7 mouse cellular contexts compared by ENCODE assay signal in genomic region chr6:52168191-52169055, GRCm38 (mm10). TPM values are rescaled to one million over a fixed set of nuclear protein-coding genes. Genes with fewer than 3 reads are reported as not detected.
DNase-seq lines count a peak whose midpoint lies in the region; ATAC-seq lines count a peak whose summit lies in the region.

No protein-coding gene starts in this region.

- 7% methylated on average over 41 of the region's 42 CpGs for WGBS in kidney, embryonic 16.5 days
- WGBS in embryonic facial prominence, embryonic 11.5 days, result under 1% methylated on average over 42 of the region's 42 CpGs
- 2% methylated on average over 42 of the region's 42 CpGs for WGBS in hindbrain, embryonic 15.5 days

- peak overlapping the region; percentile 63 for H3K9ac ChIP-seq in kidney, embryonic 16.5 days (replicated peaks; ENCODE audit: low read length)
- H3K9ac ChIP-seq in embryonic facial prominence, embryonic 11.5 days (replicated peaks; ENCODE audit: low read length), result peak overlapping the region; percentile 62
- H3K9ac ChIP-seq in hindbrain, embryonic 15.5 days, result peak overlapping the region; percentile 68

- ATAC-seq in kidney, embryonic 16.5 days (ENCODE audit: low FRiP score, low TSS enrichment), result no peak
- ATAC-seq in embryonic facial prominence, embryonic 11.5 days (replicated peaks; ENCODE audit: insufficient number of reproducible peaks, low FRiP score, low TSS enrichment, low read depth), result no peak
- ATAC-seq in hindbrain, embryonic 15.5 days (ENCODE audit: low FRiP score, low read depth), result no peak
- ATAC-seq in activated CD4-positive, CD25-positive, alpha-beta regulatory T cell, adult 4 months, result no peak

- H3K4me3 ChIP-seq in kidney, embryonic 16.5 days (ENCODE audit: low read length), result peak overlapping the region; percentile 27
- peak overlapping the region; percentile 24 for H3K4me3 ChIP-seq in embryonic facial prominence, embryonic 11.5 days (ENCODE audit: low read depth, low read length)
- peak overlapping the region; percentile 87 for H3K4me3 ChIP-seq in hindbrain, embryonic 15.5 days

- H3K4me2 ChIP-seq in kidney, embryonic 16.5 days (replicated peaks; ENCODE audit: low read depth, low read length), result peak overlapping the region; percentile 70
- peak overlapping the region; percentile 44 for H3K4me2 ChIP-seq in embryonic facial prominence, embryonic 11.5 days (ENCODE audit: low read depth, low read length)
- H3K4me2 ChIP-seq in hindbrain, embryonic 15.5 days, result peak overlapping the region; percentile 97

- H3K9me3 ChIP-seq in kidney, embryonic 16.5 days (ENCODE audit: low read length), result no peaks in the 10 kb centered on the region
- H3K9me3 ChIP-seq in embryonic facial prominence, embryonic 11.5 days (replicated peaks; ENCODE audit: control insufficient read depth, low read length), result no peaks in the 10 kb centered on the region
- no peaks in the 10 kb centered on the region for H3K9me3 ChIP-seq in hindbrain, embryonic 15.5 days

- peak overlapping the region; percentile 82 for H3K27ac ChIP-seq in kidney, embryonic 16.5 days (ENCODE audit: low read length)
- peak overlapping the region; percentile 60; the same call in 1 of the 2 replicates for H3K27ac ChIP-seq in embryonic facial prominence, embryonic 11.5 days (replicated peaks; ENCODE audit: low read depth, low read length)
- H3K27ac ChIP-seq in hindbrain, embryonic 15.5 days (replicated peaks), result peak overlapping the region; percentile 95

- H3K4me1 ChIP-seq in kidney, embryonic 16.5 days (ENCODE audit: insufficient read depth, low read length), result peaks cover 97% of the 10 kb centered on the region
- H3K4me1 ChIP-seq in embryonic facial prominence, embryonic 11.5 days (ENCODE audit: control insufficient read depth, insufficient read depth, low read length), result no peaks in the 10 kb centered on the region; the same call in 1 of the 2 replicates
- H3K4me1 ChIP-seq in hindbrain, embryonic 15.5 days (replicated peaks), result peaks cover 34% of the 10 kb centered on the region

- H3K36me3 ChIP-seq in kidney, embryonic 16.5 days (ENCODE audit: insufficient read depth, low read length), result peaks cover 7% of the 10 kb centered on the region; the same call in 1 of the 2 replicates
- H3K36me3 ChIP-seq in embryonic facial prominence, embryonic 11.5 days (replicated peaks; ENCODE audit: control insufficient read depth, insufficient read depth, low read depth, low read length), result no peaks in the 10 kb centered on the region
- no peaks in the 10 kb centered on the region for H3K36me3 ChIP-seq in hindbrain, embryonic 15.5 days

- no peaks in the 10 kb centered on the region for H3K27me3 ChIP-seq in kidney, embryonic 16.5 days (ENCODE audit: insufficient read depth, low read length)
- H3K27me3 ChIP-seq in embryonic facial prominence, embryonic 11.5 days (ENCODE audit: control insufficient read depth, insufficient read depth, low read length), result peaks cover 79% of the 10 kb centered on the region
- peaks cover 12% of the 10 kb centered on the region; the same call in 1 of the 2 replicates for H3K27me3 ChIP-seq in hindbrain, embryonic 15.5 days

- no peak for DNase-seq in kidney, adult 11 months
- DNase-seq in embryonic facial prominence, embryonic 11.5 days (ENCODE audit: low spot score), result no peak
- peak; percentile 76 for DNase-seq in neural tube, embryonic 10.5 days (ENCODE audit: extremely low spot score, low spot score)
- DNase-seq in spleen, adult 18-20 months, result no peak

RNA-seq across cellular contexts. Expression of gene Hoxa2, which starts 3.8 kb away (rescaled TPM):
- polyA plus RNA-seq in kidney, embryonic 16.5 days (2015; fragmentation: Nextera tagmentation; extraction: Ambion mirVana), result 2.1 and 2.6 TPM in 2 replicates
- 19.4 and 24.1 TPM in 2 replicates for polyA plus RNA-seq in embryonic facial prominence, embryonic 11.5 days (2014; fragmentation: Nextera tagmentation; extraction: Ambion mirVana)
- 22.4 and 26.8 TPM in 2 replicates for polyA plus RNA-seq in hindbrain, embryonic 15.5 days (2015; fragmentation: Nextera tagmentation; extraction: Ambion mirVana)
- not detected for polyA plus RNA-seq in activated CD4-positive, CD25-positive, alpha-beta regulatory T cell, adult 4 months (2017; shearing (Covaris generic))

RNA-seq across cellular contexts. Expression of gene 5730596B20Rik, which starts 8.9 kb away (rescaled TPM):
- 1.7 and 2.5 TPM in 2 replicates for polyA plus RNA-seq in kidney, embryonic 16.5 days (2015; fragmentation: Nextera tagmentation; extraction: Ambion mirVana)
- 0.13 and 0.22 TPM in 2 replicates for polyA plus RNA-seq in embryonic facial prominence, embryonic 11.5 days (2014; fragmentation: Nextera tagmentation; extraction: Ambion mirVana)
- polyA plus RNA-seq in hindbrain, embryonic 15.5 days (2015; fragmentation: Nextera tagmentation; extraction: Ambion mirVana), result 4.0 and 4.3 TPM in 2 replicates
- not detected for polyA plus RNA-seq in activated CD4-positive, CD25-positive, alpha-beta regulatory T cell, adult 4 months (2017; shearing (Covaris generic))

RNA-seq across cellular contexts. Expression of gene Hoxa1, which starts 10.3 kb away (rescaled TPM):
- polyA plus RNA-seq in kidney, embryonic 16.5 days (2015; fragmentation: Nextera tagmentation; extraction: Ambion mirVana), result 0.81 and 0.82 TPM in 2 replicates
- 1.1 TPM in 2 replicates for polyA plus RNA-seq in embryonic facial prominence, embryonic 11.5 days (2014; fragmentation: Nextera tagmentation; extraction: Ambion mirVana)
- 1.3 and 1.8 TPM in 2 replicates for polyA plus RNA-seq in hindbrain, embryonic 15.5 days (2015; fragmentation: Nextera tagmentation; extraction: Ambion mirVana)
- not detected for polyA plus RNA-seq in activated CD4-positive, CD25-positive, alpha-beta regulatory T cell, adult 4 months (2017; shearing (Covaris generic))

RNA-seq across cellular contexts. Expression of gene Hoxa4, which starts 23.1 kb away (rescaled TPM):
- 1.2 and 1.4 TPM in 2 replicates for polyA plus RNA-seq in kidney, embryonic 16.5 days (2015; fragmentation: Nextera tagmentation; extraction: Ambion mirVana)
- 0.31 and 0.34 TPM in 2 replicates for polyA plus RNA-seq in embryonic facial prominence, embryonic 11.5 days (2014; fragmentation: Nextera tagmentation; extraction: Ambion mirVana)
- polyA plus RNA-seq in hindbrain, embryonic 15.5 days (2015; fragmentation: Nextera tagmentation; extraction: Ambion mirVana), result 10.6 and 12.2 TPM in 2 replicates
- not detected for polyA plus RNA-seq in activated CD4-positive, CD25-positive, alpha-beta regulatory T cell, adult 4 months (2017; shearing (Covaris generic))

RNA-seq across cellular contexts. Expression of gene Hoxa5, which starts 36.0 kb away (rescaled TPM):
- polyA plus RNA-seq in kidney, embryonic 16.5 days (2015; fragmentation: Nextera tagmentation; extraction: Ambion mirVana), result 9.0 and 9.5 TPM in 2 replicates
- polyA plus RNA-seq in embryonic facial prominence, embryonic 11.5 days (2014; fragmentation: Nextera tagmentation; extraction: Ambion mirVana), result 0.39 and 1.4 TPM in 2 replicates
- polyA plus RNA-seq in hindbrain, embryonic 15.5 days (2015; fragmentation: Nextera tagmentation; extraction: Ambion mirVana), result 105 and 115 TPM in 2 replicates
- polyA plus RNA-seq in activated CD4-positive, CD25-positive, alpha-beta regulatory T cell, adult 4 months (2017; shearing (Covaris generic)), result not detected

Comparison
In these comparisons a context has a peak if more than half of its experiments do, and no peak if none do; other contexts are left out.
1. H3K4me2 ChIP-seq: peak in every context shown above with its lines; median percentile 97 in hindbrain, embryonic 15.5 days; 70 in kidney, embryonic 16.5 days; 44 in embryonic facial prominence, embryonic 11.5 days.
2. H3K4me3 ChIP-seq: peak in every context shown above with its lines; median percentile 87 in hindbrain, embryonic 15.5 days; 27 in kidney, embryonic 16.5 days; 24 in embryonic facial prominence, embryonic 11.5 days.